Mouse (Mus musculus) layer of hippocampus, adult 11-12 months (tissue): ENCODE measurements at regions not wholly inside any gene's neighbourhood (a gene's known extent, or its start where the extent isn't known, plus 50 kb on each side); places are given as distances from the start of the nearest gene placed in this dataset.
A peak's percentile ranks its signal among the peaks of the same experiment; 100 is the strongest.

Experiments used
- DNase-seq: peaks from one replicate; pipeline ENCODE4 v3.0.0; 2022; ENCODE audit warnings: low spot score

DNA sequence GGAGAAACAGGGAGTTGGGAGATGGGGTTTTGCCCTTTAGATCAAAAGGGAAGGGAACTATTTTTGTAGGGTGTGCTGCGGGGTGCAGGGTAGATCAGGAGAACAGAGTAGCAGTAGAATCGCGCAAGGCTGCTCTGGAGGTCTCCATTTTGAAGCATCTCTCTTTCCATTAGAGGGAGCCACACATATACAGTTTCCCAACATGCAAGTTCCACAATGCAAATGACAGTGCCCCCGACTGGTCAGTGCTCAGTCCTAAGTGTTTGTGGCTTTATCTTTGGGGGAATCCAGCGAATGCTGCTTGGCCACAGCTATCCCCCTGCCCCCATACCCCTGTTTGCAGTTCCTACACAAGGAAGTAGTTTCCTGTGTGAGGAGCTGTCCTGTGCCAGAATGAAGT lies 155.6 kb upstream of the Tgfbr2 start:
- DNase-seq, result no peak

GRCm38 (mm10) chr9:116329147-116329546 lies 154.0 kb upstream of the Tgfbr2 start:
- no peak for DNase-seq

DNA sequence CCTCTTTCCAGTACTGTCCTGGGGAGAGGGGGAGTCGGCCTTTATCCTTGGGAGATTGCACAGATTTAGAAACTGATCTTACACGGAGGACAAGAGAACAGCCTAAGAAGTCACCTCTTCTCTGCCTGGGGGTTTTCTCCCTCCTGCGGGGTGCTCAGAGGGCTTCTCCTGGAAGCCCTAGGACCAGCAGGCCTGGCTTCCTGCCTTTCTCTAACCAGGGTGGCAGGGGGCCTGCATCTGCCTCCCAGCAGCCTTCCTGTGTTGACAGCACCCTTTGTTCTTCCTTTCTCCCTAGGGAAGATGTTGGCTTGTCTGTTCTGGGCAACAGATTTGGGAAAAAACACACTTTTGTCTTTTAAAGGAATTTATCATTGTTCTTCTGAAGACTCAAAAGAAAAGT lies 153.0 kb upstream of the Tgfbr2 start:
- no peak for DNase-seq

DNA sequence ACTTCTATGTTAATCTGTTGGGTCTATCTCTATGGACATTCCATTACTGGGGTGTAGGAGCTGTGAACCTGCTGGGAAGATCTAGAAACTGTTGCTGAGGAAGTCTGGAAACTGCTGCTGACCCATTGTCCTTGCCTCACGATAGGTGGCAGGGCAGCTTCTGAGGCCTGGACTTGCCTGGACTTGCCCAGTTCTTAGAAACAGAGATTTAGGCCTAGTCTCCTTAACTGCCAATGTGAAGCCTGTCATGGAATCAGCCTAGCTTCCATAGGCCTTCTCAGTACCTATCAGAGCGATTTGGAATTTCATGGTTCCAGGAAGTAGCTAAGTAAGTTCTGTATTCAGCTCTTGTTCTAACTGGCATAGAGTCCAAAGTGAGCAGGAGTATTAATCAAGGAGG lies 151.9 kb upstream of the Tgfbr2 start:
- no peak for DNase-seq

GRCm38 (mm10) chr9:116324971-116325370 lies 149.8 kb upstream of the Tgfbr2 start:
- no peak for DNase-seq

DNA sequence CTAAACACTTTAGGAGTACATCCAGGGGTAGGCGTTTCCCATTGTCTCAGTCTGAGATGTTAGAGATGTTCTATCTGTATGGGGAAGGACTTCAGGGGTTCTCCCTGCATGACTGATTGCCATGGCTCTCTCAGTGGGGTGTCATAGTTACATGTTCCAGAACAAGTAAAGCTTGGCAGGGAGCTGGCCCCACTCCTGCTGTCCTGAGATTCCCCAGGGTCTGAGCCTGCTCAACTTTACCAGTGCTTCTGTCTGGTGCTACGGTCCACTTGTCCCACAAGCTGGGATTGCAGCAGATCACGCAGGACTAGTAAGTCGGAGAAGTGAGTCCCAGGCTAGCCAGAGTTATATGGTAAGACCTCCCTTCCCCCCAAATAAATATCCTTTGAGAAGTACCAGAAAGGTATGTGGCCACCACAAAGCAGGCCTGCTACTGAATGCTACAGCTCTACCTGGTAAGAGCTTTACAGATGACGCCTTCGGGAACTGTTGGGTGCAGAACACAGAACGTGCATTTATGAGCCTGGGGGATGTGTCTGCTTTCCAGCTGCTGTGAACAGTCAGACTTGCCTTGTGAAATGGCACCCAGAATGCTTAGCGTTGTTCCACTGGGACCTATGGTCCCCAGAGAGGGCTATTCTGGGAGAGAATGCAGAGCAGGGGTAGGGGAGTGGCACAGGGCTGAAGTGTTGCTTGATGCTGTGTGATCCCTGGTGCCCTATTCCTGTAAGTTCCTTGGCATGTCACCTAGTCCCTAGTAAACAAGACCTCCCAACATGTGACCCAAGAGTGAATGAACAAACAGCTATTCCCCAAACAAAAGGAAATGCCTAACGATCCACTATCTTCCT lies 148.9 kb upstream of the Tgfbr2 start:
- DNase-seq, result no peak

- DNase-seq, result no peak
Observed at GRCm38 (mm10) chr9:116321908-116322307, 146.7 kb upstream of the Tgfbr2 start.

DNA sequence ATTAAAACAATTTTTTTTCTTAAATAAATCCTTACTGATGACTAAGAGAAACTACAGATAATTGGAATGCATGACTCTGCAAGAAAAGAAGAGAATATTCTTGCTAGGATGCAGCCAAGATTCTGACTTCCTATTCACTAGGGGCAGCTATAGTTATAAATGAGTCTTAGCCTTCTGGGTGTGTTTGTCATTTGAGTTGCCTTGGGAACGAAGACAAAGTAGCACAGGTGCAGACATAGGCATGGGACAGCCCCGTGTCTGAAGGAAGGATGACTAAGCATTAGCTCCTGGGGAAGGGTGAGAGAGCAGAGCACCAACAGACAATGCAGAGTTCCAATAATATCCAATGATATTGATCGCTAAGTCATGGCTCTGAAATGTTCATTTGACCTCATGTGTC lies 144.3 kb upstream of the Tgfbr2 start:
- DNase-seq, result no peak

DNA sequence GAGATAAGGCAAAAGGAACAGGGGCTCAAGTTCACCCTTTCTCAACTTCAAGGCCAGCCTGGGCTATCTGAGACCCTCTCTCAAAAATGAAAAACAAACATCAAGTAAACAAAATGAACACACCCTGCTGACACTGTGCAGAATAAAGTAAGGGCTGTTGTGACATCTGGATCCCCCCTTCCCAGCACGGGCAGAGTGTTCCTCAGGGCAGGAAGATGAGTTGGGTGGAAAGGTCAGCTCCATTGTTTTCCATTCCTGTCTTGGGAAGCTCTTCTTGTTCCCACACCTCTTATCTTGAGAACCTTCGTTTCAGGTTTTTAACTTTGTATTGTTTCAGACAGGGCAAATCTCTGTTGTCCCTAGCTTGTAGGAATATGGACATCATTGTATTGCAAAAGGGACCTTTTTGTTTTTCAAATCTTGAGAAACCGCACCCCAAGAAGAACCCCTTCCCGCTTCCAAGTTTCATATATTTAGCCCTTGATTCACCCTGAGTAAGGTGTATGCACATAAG lies 141.5 kb upstream of the Tgfbr2 start:
- no peak for DNase-seq

DNA sequence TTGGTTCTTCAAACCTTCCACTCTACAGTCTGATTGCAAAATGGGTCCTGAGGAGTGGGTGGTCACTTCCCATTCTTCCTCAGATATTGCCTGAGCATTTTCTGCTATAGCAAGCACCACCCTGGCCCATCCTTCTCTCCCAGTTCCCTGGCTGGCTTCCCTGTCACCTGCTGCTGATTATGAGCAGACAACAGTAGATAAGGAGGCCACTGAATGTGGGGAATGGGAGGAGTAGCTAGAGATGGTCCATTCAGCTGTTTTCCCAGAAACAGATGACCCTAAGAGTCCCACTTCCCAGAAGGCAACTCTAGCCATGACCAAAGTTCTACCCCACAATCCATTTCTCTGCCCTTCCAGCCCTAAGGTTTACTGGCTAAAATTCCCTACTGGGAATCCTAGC lies 139.6 kb upstream of the Tgfbr2 start:
- no peak for DNase-seq

- DNase-seq, result no peak
Observed at GRCm38 (mm10) chr9:116313932-116314790, 139.0 kb upstream of the Tgfbr2 start.

DNA sequence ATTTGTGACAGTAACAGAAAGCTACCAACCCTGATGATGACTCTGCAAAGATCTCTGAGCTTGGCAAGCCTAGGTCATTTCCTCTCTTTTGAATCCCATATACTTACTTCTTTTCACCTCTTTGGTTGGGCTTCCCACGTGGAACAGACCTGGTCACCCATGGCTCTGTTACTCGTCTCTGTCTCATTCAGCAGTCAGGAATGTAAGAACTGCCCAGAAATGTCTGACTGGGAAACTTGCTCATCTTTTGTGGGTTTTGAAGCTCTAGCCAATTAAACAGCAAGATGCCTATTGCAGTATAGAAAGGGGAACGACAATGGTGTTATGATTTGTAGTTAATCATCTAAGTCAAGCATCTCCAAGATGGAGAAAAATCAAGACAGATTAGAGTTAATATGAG lies 136.2 kb upstream of the Tgfbr2 start:
- DNase-seq, result no peak

GRCm38 (mm10) chr9:116301602-116302001 lies 126.4 kb upstream of the Tgfbr2 start:
- no peak for DNase-seq

DNA sequence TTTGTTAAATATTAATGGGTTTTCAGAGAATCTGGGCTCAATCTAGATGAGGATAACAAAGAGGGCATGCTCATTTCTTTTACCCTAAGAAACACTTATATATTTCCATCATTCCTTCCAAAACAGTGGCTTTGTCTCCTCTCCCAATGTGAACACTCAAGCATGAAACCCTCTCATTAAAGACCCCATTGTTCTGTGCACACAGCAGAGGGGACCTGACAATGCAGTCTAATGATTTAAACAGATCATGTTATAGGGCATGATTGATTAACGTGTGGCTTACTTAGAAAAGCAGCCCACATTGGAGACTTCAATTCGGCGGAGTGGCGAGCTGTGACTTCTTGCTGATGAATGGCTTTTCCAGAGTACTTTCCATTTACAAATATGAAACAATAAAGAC lies 123.6 kb upstream of the Tgfbr2 start:
- DNase-seq, result no peak

DNA sequence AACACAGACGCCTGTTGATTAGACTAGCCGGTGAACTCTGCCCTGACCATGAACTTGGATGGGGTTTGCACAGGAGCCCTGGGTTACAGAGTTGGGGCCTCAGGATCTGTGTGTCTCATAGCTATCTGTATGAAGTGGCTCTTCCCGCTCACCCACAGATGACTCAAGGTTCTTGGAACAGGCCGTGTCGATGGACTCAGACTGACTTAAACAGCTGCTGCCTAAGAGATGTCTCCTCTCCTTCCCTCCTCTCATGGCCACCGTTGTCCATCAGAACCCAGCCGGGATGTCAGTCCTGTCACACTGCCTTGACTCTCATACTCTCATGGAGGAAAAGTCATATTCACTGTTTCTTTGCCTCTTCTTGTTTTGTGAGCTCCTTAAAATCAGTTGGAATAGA lies 121.2 kb upstream of the Tgfbr2 start:
- no peak for DNase-seq

GRCm38 (mm10) chr9:116294073-116294472 lies 118.9 kb upstream of the Tgfbr2 start:
- DNase-seq, result no peak

GRCm38 (mm10) chr9:116293110-116293509 lies 118.0 kb upstream of the Tgfbr2 start:
- no peak for DNase-seq

- DNase-seq, result no peak
Observed at GRCm38 (mm10) chr9:116291624-116292023, 116.5 kb upstream of the Tgfbr2 start.

DNA sequence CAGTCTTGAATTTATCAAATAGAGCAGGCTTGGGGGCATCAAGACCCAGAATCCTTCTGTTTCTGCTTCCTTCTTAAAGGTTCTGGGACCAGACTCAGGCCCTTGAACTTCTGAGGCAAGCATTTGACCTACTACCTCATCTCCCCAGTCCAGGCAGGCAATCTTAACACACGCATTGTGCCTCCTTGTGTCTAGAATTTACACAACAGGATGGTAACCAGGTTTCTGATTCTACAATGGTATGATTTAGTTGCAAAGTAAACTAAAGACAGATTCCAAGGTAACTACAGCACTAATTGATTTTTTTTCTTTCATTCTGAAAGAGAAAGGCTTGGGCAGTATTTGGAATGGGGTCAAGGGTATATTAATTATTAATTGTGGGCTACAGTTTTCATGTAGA lies 115.7 kb upstream of the Tgfbr2 start:
- no peak for DNase-seq

- peak; percentile 4 for DNase-seq
Observed at GRCm38 (mm10) chr9:116285691-116286431, 110.7 kb upstream of the Tgfbr2 start.

GRCm38 (mm10) chr9:116283790-116284526 lies 108.8 kb upstream of the Tgfbr2 start:
- no peak for DNase-seq

DNA sequence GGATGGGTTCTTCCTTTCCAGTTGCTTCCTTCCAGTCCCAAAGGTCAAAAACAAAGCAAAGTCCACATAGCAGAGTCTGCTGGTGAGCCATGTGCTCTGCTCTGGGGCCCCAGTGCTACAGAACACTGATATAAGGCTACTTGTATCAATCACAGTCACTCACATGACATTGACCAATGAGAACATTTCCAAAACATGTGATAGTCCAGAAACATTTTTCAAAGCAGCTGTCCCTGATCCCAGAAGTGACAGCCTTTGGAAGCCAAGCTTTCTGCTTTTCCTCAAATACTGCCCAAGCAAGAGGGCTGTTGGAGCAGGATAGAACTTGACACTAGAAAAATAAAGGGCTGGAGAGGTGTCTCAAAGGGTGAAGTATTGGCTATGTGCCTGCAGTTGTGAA lies 106.5 kb upstream of the Tgfbr2 start:
- DNase-seq, result peak; percentile 5
